Mouse (Mus musculus) hindbrain, embryonic 12.5 days (tissue): Measurements from ENCODE around the gene Zfyve28. TPM values are rescaled to one million over a fixed set of nuclear protein-coding genes. Genes with fewer than 3 reads are reported as not detected.

Source experiments
- ATAC-seq: fragments of 200-750 bp; cut with Nextera tagmentation; 2 replicates; pipeline ENCODE4 v1.8.0; 2017; ENCODE audit warnings: moderate TSS enrichment; ENCODE audit not compliant: low FRiP score
- H3K27ac ChIP-seq: fragments of 300-500 bp; sonication (generic); 2 replicates; pipeline ENCODE4 v1.5.1; 2016; ENCODE audit warnings: mild to moderate bottlenecking
- H3K27me3 ChIP-seq: fragments of 300-500 bp; sonication (generic); 2 replicates; pipeline ENCODE4 v1.6.1; 2016; ENCODE audit warnings: mild to moderate bottlenecking
- H3K36me3 ChIP-seq: fragments of 300-500 bp; sonication (generic); 2 replicates; pipeline ENCODE4 v1.6.1; 2016; ENCODE audit warnings: mild to moderate bottlenecking
- H3K4me1 ChIP-seq: fragments of 300-500 bp; sonication (generic); 2 replicates; pipeline ENCODE4 v1.6.1; 2016
- H3K4me2 ChIP-seq: fragments of 300-500 bp; sonication (generic); replicated peaks from 2 replicates; pipeline ENCODE4 v1.6.1; 2016; ENCODE audit warnings: mild to moderate bottlenecking
- H3K4me3 ChIP-seq: fragments of 300-500 bp; sonication (generic); 2 replicates; pipeline ENCODE4 v1.5.1; 2016; ENCODE audit warnings: mild to moderate bottlenecking
- H3K9ac ChIP-seq: fragments of 300-500 bp; sonication (generic); 2 replicates; pipeline ENCODE4 v1.6.1; 2016; ENCODE audit warnings: mild to moderate bottlenecking, moderate library complexity
- H3K9me3 ChIP-seq: fragments of 300-500 bp; sonication (generic); replicated peaks from 2 replicates; pipeline ENCODE4 v1.6.1; 2016; ENCODE audit warnings: mild to moderate bottlenecking
- WGBS: fragments of 180-500 bp; shearing (Covaris S2); methylation state at CpG from one replicate; pipeline ENCODE4 v1.1.7; 2016; 5-methylcytosine and 5-hydroxymethylcytosine counted together
- polyA plus RNA-seq: library from polyadenylated mRNA; unstranded; fragments of >200 nt; fragmentation: Nextera tagmentation; extraction: Ambion mirVana; gene quantifications from 2 replicates; pipeline ENCODE4 v1.2.1, GENCODE M21; 2016

Gene Zfyve28
- polyA plus RNA-seq, 1 experiment from 2014 or later = 2.9 TPM

DNA sequence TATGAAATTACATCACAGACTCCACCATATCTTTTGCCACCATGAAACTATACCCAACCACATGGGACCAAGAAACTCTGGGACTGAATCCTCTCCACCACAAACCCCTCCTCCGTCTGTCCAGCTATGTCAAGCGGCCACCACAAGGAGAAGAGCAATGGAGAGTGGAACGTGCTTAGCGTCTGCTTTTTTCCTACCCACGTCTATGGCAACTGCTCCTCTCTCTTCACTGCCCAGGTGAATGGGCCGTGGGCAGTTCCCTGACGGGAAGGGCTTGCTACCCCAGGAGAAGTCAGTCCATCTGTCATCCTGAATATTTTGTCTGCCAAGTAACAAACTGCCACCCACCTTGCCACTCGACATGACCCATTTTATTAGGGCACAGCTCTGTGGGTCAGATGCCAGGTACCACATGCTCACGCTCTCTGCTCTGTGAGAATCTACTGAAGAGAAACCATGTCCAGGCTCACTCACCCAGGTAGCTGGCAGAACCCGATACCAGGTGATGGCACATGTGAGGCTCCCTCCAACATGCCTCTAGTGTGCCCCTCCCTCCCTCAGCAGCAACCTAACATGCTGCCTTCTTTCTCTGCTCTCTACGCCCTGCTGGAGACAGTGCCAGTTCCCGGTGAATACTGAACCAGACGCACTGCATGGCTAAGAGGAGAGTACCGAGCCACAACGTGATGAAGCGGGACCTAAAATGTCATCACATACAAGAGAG, 18.9 kb downstream of the Zfyve28 start:
- 0 out of 2 replicates have a peak, but pooled peaks cover 5% of the 10 kb centered on the region for H3K4me1 ChIP-seq
- H3K36me3 ChIP-seq = no peaks in the 10 kb centered on the region
- H3K9ac ChIP-seq = no peak overlapping the region
- no peaks in the 10 kb centered on the region for H3K27me3 ChIP-seq
- 84% methylated on average over 16 of the region's 16 CpGs for WGBS
- no peak overlapping the region for H3K4me2 ChIP-seq
- H3K9me3 ChIP-seq = no peaks in the 10 kb centered on the region
- H3K4me3 ChIP-seq = no peak overlapping the region
- ATAC-seq = no peak
- no peak overlapping the region for H3K27ac ChIP-seq

DNA sequence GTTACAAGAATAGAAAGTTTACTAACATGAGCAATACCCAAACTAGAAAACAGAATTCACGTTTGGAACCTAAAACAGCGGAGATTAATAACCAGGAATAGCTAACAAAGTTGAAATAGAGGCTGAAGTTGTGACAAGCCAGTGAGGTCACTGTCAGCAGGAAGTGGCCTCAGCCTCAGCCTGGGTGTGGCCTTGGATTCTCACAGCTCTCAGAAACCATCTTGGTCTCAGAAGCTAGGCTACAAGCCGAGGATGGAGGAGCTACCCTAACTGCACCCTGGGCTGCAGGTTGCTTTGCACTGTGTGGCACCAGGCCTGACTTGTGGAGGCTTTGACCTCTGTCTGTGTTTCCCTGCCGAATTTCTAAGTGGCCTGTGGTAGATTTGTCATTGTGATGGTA, 22.2 kb downstream of the Zfyve28 start:
- no peaks in the 10 kb centered on the region for H3K36me3 ChIP-seq
- no peak overlapping the region for H3K27ac ChIP-seq
- no peak overlapping the region for H3K4me3 ChIP-seq
- H3K9me3 ChIP-seq = no peaks in the 10 kb centered on the region
- H3K4me2 ChIP-seq = no peak overlapping the region
- no peaks in the 10 kb centered on the region for H3K4me1 ChIP-seq
- ATAC-seq = no peak
- no peaks in the 10 kb centered on the region for H3K27me3 ChIP-seq
- 81% methylated on average over 4 of the region's 4 CpGs for WGBS
- no peak overlapping the region for H3K9ac ChIP-seq

DNA sequence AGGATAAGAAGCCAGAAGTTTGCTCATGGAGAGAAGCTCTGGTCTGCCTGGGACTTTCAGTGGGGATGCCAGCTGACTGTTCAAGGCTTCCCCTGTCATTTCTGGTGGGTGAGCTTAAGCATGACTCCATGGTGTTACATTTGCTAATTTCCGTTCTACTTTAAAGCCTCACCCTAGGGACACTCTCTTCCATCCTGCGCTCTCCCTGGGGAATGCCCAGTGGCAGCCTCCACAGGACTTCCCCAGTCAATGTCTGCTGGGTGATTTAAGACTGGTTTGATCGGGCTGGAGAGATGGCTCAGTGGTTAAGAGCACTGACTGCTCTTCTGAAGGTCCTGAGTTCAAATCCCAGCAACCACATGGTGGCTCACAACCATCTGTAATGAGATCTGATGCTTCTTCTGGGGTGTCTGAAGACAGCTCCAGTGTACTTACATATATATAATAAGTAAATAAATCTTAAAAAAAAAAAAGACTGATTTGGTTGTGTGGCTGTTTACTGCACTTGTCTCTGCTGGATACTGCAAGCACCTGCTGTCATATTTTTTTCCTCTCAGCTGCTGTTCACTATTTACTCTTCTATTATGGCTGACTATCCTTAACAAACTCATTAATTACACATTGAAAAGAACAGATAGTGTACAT, 29.0 kb downstream of the Zfyve28 start:
- no peak overlapping the region for H3K9ac ChIP-seq
- H3K4me1 ChIP-seq = no peaks in the 10 kb centered on the region
- no peak overlapping the region for H3K27ac ChIP-seq
- no peak overlapping the region for H3K4me2 ChIP-seq
- ATAC-seq = no peak
- H3K27me3 ChIP-seq = no peaks in the 10 kb centered on the region
- WGBS = 67% methylated on average over 3 of the region's 3 CpGs
- no peak overlapping the region for H3K4me3 ChIP-seq
- no peaks in the 10 kb centered on the region for H3K36me3 ChIP-seq
- no peaks in the 10 kb centered on the region for H3K9me3 ChIP-seq

DNA sequence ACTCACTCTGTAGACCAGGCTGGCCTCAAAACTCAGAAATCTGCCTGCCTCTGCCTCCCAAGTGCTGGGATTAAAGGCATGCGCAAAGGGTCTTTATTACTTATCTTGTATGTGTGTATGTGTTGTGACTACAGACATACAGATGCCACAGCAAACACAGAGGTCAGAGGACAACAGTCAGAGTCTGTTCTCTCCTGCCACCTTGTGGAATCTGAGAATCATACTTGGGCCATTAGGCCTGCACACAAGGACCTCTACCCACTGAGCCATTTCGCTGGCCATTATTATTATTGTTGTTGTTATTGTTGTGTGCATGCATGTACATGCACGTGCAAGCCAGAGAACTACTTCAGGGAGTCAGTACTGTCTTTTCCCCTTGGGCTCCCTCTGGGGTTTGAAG, 33.1 kb downstream of the Zfyve28 start:
- peaks cover 31% of the 10 kb centered on the region for H3K4me1 ChIP-seq
- WGBS = 86% methylated on average over 3 of the region's 3 CpGs
- ATAC-seq = no peak
- no peak overlapping the region for H3K4me2 ChIP-seq
- H3K27ac ChIP-seq = no peak overlapping the region
- no peaks in the 10 kb centered on the region for H3K36me3 ChIP-seq
- H3K4me3 ChIP-seq = no peak overlapping the region
- H3K27me3 ChIP-seq = no peaks in the 10 kb centered on the region
- no peak overlapping the region for H3K9ac ChIP-seq
- H3K9me3 ChIP-seq = no peaks in the 10 kb centered on the region

- no peak overlapping the region for H3K4me3 ChIP-seq
- H3K4me2 ChIP-seq = no peak overlapping the region
- 71% methylated on average over 8 of the region's 8 CpGs for WGBS
- no peak overlapping the region for H3K9ac ChIP-seq
- H3K27ac ChIP-seq = no peak overlapping the region
- H3K27me3 ChIP-seq = no peaks in the 10 kb centered on the region
- no peaks in the 10 kb centered on the region for H3K9me3 ChIP-seq
- H3K4me1 ChIP-seq = peaks cover 36% of the 10 kb centered on the region
- no peak for ATAC-seq
- no peaks in the 10 kb centered on the region for H3K36me3 ChIP-seq
Measured at GRCm38 (mm10) chr5:34254309-34254708, 33.9 kb downstream of the Zfyve28 start.

DNA sequence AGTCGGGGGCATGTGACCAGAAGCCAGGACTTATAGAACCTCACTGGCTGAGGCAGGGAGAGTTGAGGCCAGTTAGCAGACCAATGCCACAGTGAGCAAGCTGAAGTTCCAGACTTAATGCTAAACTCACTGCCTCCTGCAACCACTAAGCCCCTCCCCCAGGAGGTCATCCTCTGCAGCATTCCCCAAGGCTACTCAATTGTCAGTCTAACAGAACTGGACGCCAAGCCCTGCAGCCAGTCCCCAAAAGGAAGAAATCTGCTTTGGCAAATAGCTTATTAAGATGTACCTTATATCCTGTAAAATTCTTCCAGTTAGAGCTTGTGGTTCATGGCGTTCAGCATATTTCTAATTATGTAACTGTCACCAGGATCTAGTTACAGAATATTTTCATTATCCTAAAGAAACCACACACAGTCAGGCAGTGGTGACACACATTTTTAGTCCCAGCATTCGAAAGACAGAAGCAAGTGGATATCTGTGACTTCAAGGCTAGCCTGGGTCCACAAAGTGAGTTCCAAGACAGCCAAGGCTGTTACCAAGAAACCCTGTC, 35.2 kb downstream of the Zfyve28 start:
- no peaks in the 10 kb centered on the region for H3K36me3 ChIP-seq
- H3K27ac ChIP-seq = peak overlapping the region; percentile 49
- WGBS = 53% methylated on average over 4 of the region's 4 CpGs
- H3K4me1 ChIP-seq = peaks cover 36% of the 10 kb centered on the region
- no peaks in the 10 kb centered on the region for H3K9me3 ChIP-seq
- no peak overlapping the region for H3K4me3 ChIP-seq
- no peaks in the 10 kb centered on the region for H3K27me3 ChIP-seq
- no peak overlapping the region for H3K9ac ChIP-seq
- ATAC-seq = no peak
- H3K4me2 ChIP-seq = no peak overlapping the region

DNA sequence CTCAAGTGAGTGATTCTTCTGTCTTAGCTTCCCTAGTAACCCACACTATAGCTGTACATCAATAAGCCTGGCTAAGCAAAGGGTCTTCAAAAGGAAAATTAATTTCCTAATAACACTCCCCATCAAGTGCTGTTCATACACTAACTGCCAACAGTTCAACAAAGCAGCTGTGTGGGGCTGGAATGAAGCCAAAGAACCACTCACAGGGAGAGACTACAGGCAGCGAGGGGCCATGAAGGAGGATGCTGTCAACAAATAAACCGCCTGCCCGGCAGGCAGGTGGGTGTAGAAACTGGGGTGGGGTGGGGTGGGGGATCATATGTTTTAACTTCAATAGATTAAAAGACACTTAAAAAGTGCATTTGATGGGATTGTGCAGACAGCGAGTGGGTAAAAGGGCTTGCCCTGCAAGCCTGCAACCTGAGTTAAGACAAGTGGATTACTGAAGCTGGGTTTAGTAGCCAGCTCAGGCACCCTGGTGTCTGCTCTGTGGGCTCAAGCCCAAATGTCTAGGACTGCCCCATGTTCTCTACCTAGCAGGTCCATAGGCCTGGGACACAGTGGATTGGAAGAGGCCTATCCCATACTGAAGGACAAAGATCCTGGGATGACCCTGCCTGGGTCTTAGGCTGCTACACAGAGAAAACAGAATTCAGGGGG, 35.8 kb downstream of the Zfyve28 start:
- Histone ChIP-seq H3K9me3 (no peaks in the 10 kb centered on the region), H3K36me3 (no peaks in the 10 kb centered on the region), H3K27me3 (no peaks in the 10 kb centered on the region), H3K4me3 (no peak overlapping the region), H3K4me1 (peaks cover 36% of the 10 kb centered on the region), H3K9ac (no peak overlapping the region), H3K27ac (peak overlapping the region; percentile 49), H3K4me2 (no peak overlapping the region)
- WGBS = 25% methylated on average over 4 of the region's 4 CpGs
- peak; percentile 65 for ATAC-seq

- peak; percentile 70; the same call in 1 of the 2 replicates for ATAC-seq
- H3K9me3 ChIP-seq = no peaks in the 10 kb centered on the region
- H3K4me3 ChIP-seq = no peak overlapping the region
- WGBS = 41% methylated on average over 4 of the region's 4 CpGs
- peaks cover 36% of the 10 kb centered on the region for H3K4me1 ChIP-seq
- H3K9ac ChIP-seq = no peak overlapping the region
- no peak overlapping the region for H3K4me2 ChIP-seq
- no peaks in the 10 kb centered on the region for H3K36me3 ChIP-seq
- peak overlapping the region; percentile 49 for H3K27ac ChIP-seq
- H3K27me3 ChIP-seq = no peaks in the 10 kb centered on the region
Measured at GRCm38 (mm10) chr5:34251794-34252193, 36.5 kb downstream of the Zfyve28 start.

DNA sequence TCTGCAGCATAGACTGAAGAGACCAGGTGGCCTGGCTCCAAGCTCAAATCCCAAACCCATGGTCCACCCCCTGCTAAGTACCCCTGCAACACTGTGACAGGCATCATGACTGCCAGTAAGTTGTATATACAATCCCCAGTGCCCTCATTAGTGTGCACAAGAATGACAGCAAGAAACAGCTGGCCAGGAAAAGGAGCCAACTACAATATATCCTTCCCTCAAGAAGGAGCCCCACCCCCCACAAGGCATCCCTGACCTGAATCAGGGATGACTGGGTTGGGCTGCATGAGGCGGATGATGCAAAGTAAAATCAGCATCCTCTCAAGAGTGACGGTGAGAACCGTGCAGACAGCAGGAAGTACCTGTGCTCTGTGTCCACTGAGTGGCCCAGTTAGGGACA, 38.2 kb downstream of the Zfyve28 start:
- WGBS = 72% methylated on average over 3 of the region's 3 CpGs

GRCm38 (mm10) chr5:34249132-34249531, 39.1 kb downstream of the Zfyve28 start:
- Histone ChIP-seq H3K27me3 (no peaks in the 10 kb centered on the region), H3K4me3 (no peak overlapping the region), H3K4me1 (peaks cover 36% of the 10 kb centered on the region), H3K9me3 (no peaks in the 10 kb centered on the region), H3K9ac (no peak overlapping the region), H3K4me2 (no peak overlapping the region), H3K27ac (no peak overlapping the region), H3K36me3 (no peaks in the 10 kb centered on the region)
- ATAC-seq = no peak
- WGBS = 83% methylated on average over 4 of the region's 4 CpGs

More for the DNA sequence above, 38.2 kb downstream of the Zfyve28 start:
- Histone ChIP-seq H3K36me3 (no peaks in the 10 kb centered on the region), H3K9me3 (no peaks in the 10 kb centered on the region), H3K4me3 (no peak overlapping the region), H3K4me1 (peaks cover 36% of the 10 kb centered on the region), H3K4me2 (no peak overlapping the region), H3K9ac (no peak overlapping the region), H3K27me3 (no peaks in the 10 kb centered on the region), H3K27ac (no peak overlapping the region)
- ATAC-seq = no peak; the same call in 1 of the 2 replicates

GRCm38 (mm10) chr5:34246443-34246842, 41.8 kb downstream of the Zfyve28 start:
- H3K9me3 ChIP-seq = no peaks in the 10 kb centered on the region
- H3K27ac ChIP-seq = no peak overlapping the region
- H3K36me3 ChIP-seq = no peaks in the 10 kb centered on the region
- no peak for ATAC-seq
- no peaks in the 10 kb centered on the region for H3K27me3 ChIP-seq
- 93% methylated on average over 3 of the region's 3 CpGs for WGBS
- H3K4me1 ChIP-seq = peaks cover 23% of the 10 kb centered on the region
- no peak overlapping the region for H3K4me2 ChIP-seq
- no peak overlapping the region for H3K9ac ChIP-seq
- no peak overlapping the region for H3K4me3 ChIP-seq

GRCm38 (mm10) chr5:34243062-34243461, 45.2 kb downstream of the Zfyve28 start:
- no peak for ATAC-seq
- H3K4me1 ChIP-seq = peaks cover 6% of the 10 kb centered on the region; the same call in 1 of the 2 replicates
- H3K27me3 ChIP-seq = no peaks in the 10 kb centered on the region
- no peak overlapping the region for H3K4me3 ChIP-seq
- H3K9me3 ChIP-seq = no peaks in the 10 kb centered on the region
- H3K4me2 ChIP-seq = no peak overlapping the region
- H3K36me3 ChIP-seq = no peaks in the 10 kb centered on the region
- no peak overlapping the region for H3K9ac ChIP-seq
- WGBS = 81% methylated on average over 5 of the region's 5 CpGs
- H3K27ac ChIP-seq = no peak overlapping the region
